Mouse (Mus musculus) heart, adult 9 months (tissue): ENCODE measurements around the gene Slc35c1.
"Not testable (repeated sequence)": the region's sequence is repeated elsewhere in the genome, so short reads cannot be mapped to it uniquely, and the experiment has no call there.

ENCODE experiments used
- DNase-seq, 2 experiments: peaks; one replicate each; pipeline ENCODE4 v3.0.0; 2022; ENCODE audit warnings: low spot score in 2 of 2

Gene Slc35c1

DNA sequence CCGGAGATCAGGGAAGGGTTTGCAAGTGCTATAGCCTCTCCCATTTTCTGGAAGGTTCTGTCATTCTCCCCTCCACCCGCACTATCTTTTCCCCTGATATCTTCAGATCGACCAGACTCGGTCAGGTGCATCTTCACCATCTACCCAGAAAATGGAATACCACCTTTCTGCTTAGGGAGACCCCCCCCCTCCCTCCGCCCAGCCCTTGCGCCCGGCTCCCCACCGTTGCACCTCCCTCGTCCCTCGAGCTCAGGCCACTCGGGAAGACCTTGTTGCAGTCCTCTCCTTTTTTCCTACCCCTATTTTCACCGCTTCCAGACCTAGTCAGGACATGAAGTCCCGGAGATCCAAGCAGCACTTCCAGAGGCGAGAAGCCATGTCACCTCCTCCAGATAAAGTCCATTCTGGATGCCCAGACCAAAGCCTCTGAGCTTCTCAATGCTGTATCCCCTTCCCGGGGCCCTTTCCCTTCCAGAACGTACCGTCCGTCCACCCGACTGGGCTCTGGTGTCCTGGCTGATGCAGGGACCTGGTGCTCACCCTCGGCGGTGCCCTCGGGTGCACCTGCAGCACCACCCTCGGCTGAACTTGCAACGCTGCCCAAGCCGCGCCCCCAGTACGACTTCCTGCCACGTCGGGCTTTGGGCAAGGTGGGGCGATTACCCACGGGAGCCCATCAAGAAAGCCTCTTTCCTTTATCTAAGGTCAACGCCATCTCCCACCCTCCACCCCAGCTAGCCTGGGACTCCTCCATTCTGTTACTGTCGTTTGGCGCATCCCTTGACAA lies at the start of gene Slc35c1:
Slc35c1 (minus strand) TSS at position 618 of the 787 bp plus-strand sequence.
- DNase-seq, result peak; percentile 30 to 43

DNA sequence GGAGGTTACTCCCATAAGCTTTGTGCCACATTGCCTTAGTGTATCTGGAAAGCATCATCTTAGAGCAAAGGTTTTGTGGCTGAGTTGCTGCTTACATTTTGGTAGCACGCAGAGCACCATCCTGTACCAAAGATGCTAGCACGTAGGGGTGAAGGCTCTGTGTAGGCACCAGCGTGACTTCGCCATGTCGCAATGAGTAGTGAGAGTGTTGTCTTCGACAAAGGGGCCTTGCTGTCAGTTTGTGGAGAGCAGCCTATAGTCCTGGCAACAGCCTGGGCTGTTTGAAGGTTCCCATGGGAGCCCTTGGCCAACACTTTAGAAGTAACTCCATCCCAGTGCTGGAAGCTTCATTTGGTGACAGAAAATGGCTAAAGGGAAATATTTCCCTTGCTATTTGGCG lies 45.0 kb upstream of the Slc35c1 start:
- DNase-seq, result no peak

GRCm38 (mm10) chr2:92503421-92503820 lies 43.1 kb upstream of the Slc35c1 start:
- no peak for DNase-seq

GRCm38 (mm10) chr2:92499701-92500322 lies 39.5 kb upstream of the Slc35c1 start:
- DNase-seq, result no peak

GRCm38 (mm10) chr2:92497112-92497511 lies 36.8 kb upstream of the Slc35c1 start:
- no peak for DNase-seq

DNA sequence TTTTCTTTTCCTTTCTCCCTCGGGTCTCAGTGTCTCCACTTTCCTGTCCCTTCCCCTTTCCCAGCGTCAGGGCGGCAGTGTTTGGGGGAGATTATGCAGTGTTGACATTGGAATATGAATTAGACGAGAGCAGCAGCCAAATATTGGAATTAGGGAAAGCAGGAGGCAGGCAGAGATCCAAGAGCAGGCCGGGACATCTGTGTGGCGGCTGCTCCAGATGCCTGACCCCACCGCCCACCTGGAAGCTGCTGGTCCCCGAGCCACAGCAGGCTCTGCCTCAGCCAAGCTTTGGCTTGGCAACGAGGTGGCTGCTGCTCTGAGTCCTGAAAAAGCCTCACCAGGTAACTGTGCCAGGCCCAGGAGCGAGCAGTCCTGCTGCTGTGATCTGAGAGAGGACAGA lies 36.3 kb upstream of the Slc35c1 start:
- DNase-seq, result peak; percentile 34 to 43

GRCm38 (mm10) chr2:92494956-92495355 lies 34.6 kb upstream of the Slc35c1 start:
- DNase-seq, result no peak

- no peak for DNase-seq
Measured at GRCm38 (mm10) chr2:92494423-92494822, 34.1 kb upstream of the Slc35c1 start.

GRCm38 (mm10) chr2:92493656-92494390 lies 33.5 kb upstream of the Slc35c1 start:
- no peak for DNase-seq

DNA sequence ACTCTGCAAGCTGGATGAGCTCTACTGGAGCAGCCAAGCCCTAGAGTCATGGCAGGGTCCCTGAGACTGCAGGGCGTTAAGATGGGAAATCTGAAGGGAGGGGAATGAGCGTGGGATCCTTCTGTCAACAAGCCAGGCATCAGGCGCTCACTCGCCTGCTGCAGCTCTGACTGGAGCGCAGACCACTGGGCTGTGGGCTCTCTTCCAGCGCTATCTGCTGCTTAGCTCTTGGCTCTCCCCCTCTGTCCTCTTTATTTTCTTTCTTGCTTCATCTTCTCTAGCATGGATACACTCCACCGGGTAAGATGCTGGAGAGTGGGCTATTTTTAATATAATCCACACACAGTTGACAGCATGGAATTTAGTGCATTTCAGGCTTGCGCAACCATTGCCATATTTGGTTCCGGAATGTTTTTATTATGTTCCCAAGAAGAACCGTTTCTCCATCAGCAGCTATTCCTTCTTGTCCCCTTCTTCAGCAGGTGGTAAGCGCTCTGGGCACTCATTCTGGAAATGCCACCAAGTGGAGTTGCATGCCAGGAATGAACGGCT lies 31.7 kb upstream of the Slc35c1 start:
- DNase-seq, result peak; percentile 47 to 50

DNA sequence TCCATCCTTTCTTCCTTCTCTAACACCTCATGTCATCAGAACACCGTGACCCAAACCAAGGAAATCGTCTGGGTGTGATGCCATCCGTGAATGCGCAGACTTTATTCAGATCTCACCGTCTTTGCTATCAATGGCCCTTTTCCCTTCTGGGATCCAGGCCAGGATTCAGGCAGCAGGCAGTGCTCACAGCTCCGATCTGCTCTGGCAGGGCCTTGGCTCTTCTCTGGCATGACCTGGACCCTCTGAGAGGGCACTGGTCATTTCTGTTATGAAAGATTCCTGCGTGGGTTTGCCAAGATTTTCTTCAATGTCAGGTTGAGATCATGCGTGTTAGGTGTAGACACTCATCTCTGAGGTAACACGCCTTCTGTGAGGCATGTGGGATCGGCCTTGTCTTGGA lies 30.2 kb upstream of the Slc35c1 start:
- no peak for DNase-seq

GRCm38 (mm10) chr2:92487791-92488190 lies 27.5 kb upstream of the Slc35c1 start:
- no peak for DNase-seq

DNA sequence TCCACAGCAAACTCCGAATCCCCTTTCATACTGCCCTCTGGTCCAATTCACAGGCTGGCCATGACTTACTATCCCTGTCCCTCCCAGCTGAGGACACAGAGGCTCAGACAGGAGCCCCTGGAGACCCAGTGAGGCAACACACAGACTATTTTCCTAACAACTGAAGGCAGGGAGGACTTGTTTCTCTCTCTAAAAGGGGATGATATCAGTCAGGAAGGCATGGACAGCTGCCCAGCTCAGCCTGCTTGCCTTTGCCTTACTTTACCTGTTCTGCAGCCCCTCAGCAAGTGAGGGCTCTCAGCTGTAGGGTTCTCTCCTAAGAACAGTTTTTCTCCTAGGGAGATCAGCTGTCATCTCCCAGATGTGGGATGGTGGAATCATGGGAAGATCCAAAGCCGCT lies 26.6 kb upstream of the Slc35c1 start:
- DNase-seq, result no peak

DNA sequence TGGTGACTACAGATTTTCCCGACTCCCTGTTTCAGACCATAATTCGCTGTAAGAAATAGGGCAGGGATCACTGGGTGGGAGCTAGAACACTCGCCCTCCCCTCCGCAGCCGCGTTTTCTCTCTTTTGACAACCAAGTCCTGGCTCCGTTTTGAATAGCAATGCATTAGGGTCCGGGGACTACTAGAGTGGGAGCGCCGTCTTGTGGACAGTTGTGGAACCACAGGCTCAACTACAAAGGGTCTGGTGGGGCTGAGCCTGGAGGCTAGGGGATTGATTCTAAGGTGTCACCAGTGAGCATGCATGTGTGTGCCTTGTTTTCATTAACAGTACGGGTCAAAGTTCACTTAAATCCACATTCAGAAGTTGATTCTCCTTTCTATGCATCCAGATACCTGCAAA lies 26.1 kb upstream of the Slc35c1 start:
- DNase-seq, result peak; percentile 64 to 74

DNA sequence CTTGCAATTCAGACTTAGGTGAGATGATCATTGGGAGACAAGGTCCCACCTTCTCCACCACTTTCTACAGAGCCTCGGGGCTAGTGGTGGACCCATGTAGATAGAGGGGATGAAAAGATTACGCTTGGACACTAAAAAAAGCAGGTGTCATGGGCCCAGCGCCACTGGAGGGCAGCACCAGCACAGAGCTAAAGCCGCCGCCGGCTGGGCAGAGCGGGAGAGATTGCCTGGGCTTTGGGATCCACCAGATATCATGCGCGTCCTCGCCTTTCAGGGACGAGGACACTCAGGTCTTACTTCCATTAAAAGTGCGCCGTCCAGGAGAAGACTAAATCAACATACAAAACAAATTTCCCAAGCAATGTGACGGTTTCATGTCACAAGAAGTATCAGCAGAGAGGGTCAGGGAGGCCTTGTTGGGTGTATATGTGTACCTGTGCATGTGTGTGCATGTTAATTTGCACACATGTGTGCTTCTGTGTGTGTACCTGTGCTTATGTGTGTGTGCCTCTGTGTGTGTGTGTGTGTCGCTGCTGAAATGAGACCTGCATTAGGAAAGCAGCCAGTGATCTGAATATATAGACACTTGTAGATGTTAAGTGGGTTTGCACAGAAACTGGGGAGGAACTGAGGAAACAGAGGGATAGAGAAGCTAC lies 25.4 kb upstream of the Slc35c1 start:
- DNase-seq, result peak; percentile 50 to 52

GRCm38 (mm10) chr2:92484256-92485025 lies 24.1 kb upstream of the Slc35c1 start:
- DNase-seq, result no peak

DNA sequence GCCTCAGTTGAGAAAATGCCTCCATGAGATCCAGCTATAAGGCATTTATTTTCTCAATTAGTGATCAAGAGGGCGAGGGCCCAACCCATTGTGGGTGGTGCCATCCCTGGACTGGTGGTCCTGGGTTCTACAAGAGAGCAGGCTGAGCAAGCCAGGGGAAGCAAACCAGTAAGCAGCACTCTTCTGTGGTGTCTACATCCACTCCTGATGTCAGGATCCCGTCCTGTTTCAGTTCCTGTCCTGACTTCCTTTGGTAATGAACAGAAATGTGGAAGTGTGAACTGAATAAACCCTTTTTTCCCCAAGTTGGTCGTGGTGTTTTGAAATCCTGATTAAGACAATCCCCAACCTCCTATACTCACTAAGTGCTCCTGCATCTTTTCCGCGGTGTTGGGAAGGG lies 23.2 kb upstream of the Slc35c1 start:
- DNase-seq, result no peak

GRCm38 (mm10) chr2:92482551-92482950 lies 22.2 kb upstream of the Slc35c1 start:
- no peak for DNase-seq

DNA sequence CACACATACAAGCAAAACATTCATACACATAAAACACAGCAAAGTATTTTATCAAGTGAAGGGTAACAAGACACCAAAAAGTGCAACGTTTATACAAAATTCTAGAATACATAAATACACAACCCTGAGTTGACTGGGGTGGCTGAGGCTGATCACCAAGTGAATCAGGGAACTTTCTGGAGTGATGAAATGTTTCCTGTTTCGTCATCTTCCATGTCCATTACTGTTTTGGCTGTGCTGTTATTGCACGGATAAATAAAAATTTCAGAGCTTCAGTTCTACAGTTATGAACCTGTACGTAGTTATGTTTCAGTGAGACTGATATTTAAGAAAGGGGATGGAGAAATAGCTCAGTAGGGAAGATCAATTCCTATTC lies 18.0 kb upstream of the Slc35c1 start:
- DNase-seq, result no peak

GRCm38 (mm10) chr2:92477672-92478312 lies 17.5 kb upstream of the Slc35c1 start:
- DNase-seq, result no peak

DNA sequence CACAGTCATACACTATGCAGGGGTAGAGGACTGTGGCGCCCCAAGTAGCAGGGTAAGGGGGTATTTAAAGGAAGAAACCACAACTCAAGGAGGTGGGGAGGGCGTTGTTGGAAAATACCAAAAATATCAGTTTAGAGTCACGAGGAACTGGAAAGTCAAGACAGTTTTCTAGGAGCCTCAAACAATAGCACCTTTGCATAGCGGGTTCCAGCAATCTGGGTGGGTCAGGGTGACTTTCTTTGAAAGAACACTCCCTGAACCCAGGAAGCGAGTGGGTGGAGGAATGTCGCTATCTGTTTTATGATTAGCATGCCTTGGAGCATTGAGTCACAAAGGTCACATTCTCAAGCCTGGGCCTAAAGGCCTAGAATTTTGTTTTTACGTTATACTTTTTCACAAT lies 16.2 kb upstream of the Slc35c1 start:
- not testable (repeated sequence) for DNase-seq
